Mouse (Mus musculus) cerebellum, adult (tissue): Measurements from ENCODE around the gene Klk1.
"Not testable (repeated sequence)": the region's sequence is repeated elsewhere in the genome, so short reads cannot be mapped to it uniquely, and the experiment has no call there.

ENCODE experiments used
- ATAC-seq: cut with Nextera tagmentation; 2 replicates; pipeline ENCODE4 v1.9.2; 2017; ENCODE audit warnings: mild to moderate bottlenecking, moderate library complexity, mixed read lengths; ENCODE audit not compliant: insufficient number of reproducible peaks, low FRiP score, low TSS enrichment

Gene Klk1

DNA sequence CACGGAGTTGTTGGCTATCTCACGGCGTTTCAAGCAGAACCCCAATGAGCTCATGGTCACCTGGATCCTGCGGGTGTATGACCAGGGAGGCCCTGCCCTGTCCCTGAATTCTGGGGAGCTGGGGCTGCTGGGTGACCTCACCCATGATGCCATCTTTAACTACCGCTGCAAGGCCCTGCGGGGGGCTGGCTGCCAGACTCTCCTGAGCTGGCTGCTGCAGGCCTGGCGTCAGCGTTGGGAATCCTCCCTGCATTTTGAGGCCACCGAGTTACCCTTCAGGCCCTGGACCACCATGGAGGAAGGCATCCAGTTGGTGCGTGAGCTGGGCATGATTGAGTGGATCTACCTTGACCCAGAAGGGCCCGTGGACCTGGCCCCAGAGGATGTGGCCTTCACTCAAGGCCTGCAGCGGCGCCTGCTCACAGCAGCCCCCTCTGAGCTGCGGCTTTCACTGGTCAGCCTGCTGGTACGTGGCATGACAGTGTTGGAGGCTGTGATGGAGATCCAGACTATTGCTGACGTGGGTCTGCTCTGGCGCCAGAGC, 25.6 kb downstream of the Klk1 start:
- not testable (repeated sequence) for ATAC-seq

DNA sequence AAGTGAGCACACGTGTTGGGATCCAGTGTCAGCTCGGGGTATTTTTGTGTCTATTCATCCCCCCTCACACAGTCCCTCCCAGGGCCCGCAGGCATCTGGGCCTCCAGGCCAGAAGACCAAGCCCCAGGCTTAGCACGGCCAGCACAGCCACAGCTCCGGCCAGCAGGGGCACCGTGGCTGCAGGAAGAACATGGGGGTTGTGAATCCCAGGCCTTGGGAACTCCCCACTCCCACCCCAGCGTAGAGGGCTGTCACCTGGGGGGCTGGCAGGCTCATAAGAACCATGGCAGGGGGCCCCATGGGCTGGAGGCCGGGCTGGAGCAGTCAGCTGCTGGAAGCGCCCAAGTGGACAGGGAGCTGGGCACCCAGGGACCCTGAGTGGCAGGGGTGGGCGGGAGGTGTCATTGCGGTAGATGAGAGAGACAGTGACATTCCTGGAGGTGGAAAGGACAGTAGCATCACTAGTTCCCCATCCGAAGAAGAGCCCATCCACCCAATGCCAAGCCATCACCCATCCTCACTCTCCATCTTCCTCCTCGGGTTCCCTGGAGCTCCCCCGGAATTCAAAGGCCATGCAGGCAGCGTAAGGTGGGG, 28.0 kb downstream of the Klk1 start:
- no peak for ATAC-seq

DNA sequence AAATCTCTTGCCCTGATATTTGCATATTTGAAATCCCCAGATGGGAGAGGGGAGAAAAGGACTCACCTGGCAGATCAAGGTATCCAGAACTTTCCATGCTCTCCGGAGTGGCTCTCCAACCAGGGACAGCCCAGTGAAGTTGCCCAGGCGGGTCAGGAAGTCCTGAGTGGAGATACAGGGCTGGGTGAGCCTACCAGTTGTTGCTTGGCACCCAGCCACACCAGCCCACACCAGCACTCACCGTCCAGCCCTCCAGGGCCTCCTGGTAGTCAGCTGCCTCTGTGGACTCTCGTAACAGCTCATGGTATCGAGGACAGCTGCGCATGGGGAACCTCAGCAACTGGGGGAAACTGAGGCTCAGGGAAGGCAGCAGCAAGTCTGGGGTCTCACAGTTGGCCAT, 29.8 kb downstream of the Klk1 start:
- no peak for ATAC-seq

DNA sequence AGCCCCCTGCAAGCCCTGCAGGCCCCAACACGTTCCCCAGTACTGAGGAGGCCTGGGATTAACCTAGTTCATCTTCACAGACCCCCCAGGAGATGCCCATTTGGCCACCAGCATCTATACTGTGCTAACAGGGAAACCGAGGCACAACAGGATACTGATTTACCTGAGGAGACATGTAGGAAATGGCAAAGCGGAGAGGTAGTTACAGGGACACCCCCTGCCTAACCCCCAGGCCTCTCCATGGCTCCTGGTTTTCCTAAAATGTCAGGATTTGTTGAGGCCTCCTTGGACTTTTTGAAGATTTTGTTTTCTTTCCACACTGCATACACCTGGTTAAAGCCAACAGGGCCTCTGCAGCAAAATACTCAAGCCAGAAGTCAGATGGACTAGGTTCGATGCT, 32.1 kb downstream of the Klk1 start, which contains the start of gene Acp4:
Acp4 (minus strand) TSS at position 101 of the 400 bp plus-strand sequence.
- no peak for ATAC-seq

DNA sequence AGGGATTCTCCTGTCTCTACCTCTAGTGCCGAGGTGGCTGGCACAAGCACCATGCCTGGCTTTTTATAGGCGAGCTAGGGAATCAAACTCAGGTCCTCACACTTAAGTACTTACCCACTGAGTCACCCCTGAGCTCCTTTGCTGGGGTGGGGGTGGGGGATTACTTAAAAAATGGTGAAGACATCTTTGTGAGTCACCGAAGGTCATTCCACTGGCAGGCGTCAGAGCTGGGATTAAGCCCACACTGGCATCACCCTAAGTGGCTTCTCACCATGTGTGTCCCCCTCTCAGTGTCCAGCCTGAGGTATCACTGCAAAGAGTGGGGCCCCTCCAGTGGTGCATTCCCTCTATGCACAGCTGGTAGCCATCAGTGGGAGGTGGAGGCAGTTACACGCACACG, 35.2 kb downstream of the Klk1 start:
- no peak for ATAC-seq

DNA sequence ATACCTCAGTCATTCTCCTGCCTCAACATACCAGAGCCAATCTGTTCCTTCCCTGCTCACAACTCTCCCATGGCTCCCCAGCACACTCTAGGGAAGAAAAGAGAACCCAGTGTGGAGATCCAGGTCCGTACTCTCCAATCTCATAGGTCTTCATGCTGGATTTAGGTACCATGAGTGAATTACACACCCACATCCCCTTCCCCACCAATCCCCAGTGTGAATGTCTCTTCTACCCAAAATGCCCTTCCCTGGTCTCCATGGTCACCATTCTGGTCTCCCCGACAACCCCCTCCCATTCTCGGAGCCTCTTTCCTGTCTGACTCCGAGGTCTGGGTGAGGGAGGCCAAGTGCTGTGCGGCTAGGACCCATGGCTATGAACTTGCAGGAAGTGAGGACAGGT, 36.0 kb downstream of the Klk1 start, which contains the start of gene Gm15517:
Gm15517 (plus strand) TSS at position 301 of the 400 bp plus-strand sequence.
- ATAC-seq = no peak

DNA sequence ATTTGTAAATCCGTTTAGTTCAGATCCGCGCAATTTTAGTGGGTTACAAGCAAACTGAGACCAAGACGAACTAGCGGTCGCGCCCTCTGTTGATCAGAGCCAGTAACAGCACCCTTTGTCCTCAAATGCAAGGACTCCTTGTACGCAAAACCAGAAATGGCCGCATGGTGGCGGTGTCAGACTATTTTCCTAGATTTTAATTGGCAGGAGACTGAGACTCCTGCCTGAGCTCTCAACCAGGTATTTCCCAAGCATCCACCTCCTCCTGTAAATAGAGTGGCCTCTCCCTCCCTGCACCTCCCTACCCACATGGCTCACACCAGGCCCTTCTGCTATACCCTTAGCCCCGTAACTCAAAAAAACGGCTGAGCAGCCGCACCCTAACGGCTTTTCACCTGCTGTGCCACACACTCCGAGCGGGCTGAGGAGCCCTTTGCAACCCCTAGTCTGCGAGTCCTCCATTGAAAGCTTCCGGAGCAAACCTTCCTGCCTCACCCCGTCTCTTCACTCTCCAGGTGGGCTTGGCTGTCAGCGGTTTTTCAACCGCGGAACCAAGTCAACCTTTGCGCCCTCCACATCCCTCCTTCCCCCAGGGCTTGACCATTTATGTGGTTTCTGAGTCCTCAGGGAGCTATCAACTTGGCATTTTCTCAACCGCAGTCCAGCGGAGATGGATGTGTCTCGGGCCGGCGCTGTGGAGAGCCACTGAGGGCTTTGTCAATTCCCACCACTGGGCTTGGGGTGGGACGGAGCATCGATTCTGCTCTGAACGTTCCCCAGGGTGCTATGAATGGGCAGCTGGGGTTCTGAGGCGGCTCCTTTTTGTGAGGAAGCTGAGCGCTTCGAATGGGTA, 37.9 kb downstream of the Klk1 start:
- peak; percentile 87 for ATAC-seq

DNA sequence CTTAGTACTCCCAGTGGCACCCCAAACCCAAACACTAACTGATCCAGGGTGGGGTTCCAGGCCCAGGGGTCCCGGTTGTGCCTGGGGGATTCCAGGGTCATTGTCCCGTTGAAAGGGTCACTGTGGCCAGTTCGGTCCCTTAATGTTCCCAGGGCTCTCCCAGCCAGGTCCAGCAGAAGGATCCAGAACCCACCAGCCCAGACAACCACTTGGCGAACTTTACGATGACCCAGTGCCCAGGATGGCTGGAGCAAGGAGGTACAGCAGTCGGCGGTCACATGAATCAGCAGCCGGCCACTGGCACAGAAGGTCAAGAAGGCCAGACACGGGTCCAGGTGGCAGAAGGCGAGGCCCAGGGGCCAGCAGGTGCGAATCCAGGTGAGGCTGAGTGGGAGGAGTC, 43.0 kb downstream of the Klk1 start:
- ATAC-seq = no peak

DNA sequence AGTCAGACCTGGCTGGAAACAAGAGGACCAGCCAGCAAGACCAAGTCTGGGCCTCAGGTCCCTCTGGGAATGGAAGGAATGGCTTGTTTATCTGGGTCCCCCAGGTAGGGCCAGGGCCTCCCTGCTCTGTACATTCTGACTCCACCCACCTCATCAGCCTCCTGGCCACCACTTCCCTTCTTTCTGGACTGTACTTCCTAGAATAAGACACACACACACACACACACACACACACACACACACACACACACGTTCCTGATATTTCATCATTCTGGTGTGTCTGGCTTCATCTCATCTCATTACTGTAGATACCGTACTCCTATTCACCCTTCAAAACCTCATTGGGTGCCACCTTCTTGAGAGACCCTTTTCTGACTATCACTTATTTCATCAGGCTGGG, 44.2 kb downstream of the Klk1 start:
- no peak for ATAC-seq

DNA sequence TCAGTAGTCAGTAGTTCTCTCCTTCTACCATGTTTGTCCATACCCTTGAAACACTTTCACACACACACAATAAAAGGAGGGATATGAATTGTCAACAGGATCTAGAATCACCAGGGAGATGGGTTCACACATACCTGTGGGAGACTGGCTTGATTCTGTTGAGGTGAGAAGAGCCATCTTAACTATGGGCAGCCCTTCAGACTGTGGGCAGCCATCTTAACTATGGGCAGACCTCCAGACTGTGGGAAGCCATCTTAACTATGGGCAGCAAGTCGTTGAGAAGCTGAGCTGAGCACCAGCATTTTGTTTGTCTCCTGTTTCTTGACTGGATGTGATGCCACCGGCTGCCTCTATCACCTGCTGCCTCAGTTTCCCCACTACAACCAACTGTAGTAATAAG, 46.1 kb downstream of the Klk1 start:
- ATAC-seq = no peak

DNA sequence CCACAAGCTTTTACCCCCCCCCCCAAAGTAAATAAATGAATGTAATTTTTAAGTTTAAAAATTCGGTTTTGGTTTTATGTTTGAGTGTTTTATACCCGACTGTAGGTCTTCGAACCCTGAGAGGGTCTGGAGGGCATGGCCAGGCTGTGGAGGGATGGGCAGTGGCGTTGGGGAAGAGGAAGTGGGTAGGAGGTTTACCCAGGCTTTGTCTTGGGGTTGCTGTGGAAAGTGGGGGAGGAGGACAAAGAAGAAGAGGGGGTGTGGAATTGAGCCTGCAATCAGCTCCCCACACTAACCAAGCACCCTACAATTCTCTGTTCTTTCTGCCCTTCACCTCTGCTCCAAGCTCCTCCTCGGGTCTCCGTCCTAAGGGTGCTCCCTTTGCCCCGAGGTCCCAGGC, 47.4 kb downstream of the Klk1 start:
- ATAC-seq = no peak

DNA sequence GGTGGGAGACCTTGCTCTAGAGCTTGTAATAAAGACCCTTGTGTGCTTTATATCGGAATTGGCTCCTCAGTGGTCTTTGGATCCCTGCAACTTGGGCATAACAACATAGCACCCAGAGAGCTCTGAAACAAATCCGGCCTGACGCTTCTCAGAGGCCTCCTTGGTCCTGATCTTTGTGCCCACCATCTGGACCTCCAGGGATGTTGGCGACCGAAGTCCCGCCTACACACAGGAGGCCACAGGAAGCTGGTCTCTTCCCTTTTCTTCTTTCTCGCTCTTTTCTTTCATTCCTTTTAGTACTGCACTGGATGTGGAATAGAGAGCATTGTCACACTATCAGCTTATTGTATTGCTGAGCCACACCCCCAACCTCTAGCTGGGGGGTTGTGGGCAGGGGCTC, 48.3 kb downstream of the Klk1 start:
- ATAC-seq = no peak

DNA sequence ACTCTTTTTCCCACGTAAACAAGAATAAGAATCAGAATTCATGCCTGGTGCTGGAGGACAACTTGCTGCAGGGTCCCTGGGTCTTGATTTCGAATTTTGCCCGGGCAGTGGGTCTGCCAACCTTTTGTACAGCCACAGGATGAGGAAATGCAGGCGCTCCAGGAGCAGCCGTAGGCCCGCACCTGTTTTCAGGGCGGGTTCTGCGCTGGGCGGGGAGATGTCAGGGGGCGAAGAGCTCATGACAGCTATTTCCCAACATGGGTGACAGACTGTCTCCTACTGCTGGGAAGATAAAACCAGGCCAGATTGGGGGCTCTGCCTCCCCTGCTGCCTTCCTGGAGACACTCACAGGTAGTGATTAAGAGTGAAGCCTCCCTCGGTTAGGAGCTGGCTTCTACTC, 48.9 kb downstream of the Klk1 start:
- ATAC-seq = no peak

DNA sequence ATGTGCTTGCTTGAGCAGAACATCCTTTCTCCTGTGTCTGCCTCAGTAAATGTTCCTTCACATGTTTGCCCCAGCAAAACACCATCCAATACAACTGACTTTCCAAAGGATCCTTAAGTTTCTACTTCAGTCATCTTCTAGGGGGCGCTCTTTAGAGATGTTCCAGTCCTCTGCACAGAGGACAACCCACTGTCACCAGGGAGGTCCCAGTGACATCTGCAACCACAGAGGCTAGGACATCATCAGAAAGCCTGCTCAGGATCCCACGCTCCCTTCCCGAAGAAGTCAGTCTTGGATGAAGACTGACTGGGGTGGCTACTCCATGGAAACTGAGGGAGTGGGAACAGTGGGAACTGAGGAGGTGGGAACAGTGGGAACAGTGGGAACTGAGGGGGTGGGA, 50.4 kb downstream of the Klk1 start:
- ATAC-seq = no peak

DNA sequence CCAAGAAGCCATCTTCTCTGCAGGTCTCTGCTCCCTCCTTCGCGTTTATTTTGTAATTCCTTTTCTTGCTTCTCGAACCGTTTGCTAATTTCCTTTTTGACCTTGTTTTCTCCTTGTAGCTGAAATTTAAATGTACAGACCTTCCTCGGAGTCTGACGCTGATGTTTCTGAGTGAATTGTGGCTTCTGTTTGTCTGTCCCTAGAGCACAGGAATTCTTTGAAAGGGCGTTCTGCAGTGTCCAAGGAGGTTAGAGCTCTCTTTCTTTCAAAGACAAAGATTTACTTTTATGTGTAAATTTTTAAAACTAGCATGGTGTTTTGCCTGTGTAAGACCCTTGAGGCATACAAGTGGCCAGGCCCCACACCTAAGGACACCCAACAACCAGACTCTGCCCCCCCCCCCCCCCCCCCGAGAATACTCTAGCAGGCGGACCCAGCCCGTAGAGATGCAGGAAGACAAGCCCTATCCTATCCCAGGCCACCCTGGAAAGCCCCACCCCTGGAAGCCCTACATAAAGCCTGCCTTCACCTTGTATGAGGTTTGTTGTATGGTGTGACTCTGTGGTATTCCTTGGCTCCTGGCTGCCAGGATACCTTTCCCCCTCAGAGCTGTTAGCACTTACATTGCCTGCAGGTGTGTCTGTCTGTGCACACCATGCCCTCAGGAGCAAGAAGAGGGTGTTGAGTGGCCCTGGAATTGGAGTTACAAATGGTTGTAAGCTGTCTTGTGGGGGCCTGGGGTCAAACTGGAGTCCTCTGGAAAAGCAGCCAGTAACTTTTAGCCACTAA, 51.5 kb downstream of the Klk1 start:
- ATAC-seq = no peak

DNA sequence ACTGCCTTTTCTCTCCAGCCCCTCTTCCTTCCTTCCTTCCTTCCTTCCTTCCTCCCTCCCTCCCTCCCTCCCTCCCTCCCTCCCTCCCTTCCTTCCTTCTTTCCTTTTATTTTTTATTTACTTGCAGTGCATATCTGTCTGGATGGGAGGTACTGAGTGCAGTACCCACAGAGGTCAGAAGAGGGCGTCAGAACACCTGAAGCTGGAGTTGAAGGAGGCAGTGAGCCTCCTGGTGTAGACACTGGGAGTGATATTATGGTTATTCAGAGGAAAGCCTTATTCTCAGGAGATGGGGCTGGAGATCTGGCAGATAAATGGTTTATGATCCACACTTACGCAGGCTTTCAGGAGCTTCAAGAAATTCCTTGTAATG, 52.1 kb downstream of the Klk1 start:
- no peak; the same call in 1 of the 2 replicates for ATAC-seq
